Mouse (Mus musculus) lung, adult 2 months (tissue): ENCODE data around the gene Marco.

ENCODE experiments used
- CTCF ChIP-seq: fragments of 200-500 bp; IDR thresholded peaks from 2 replicates; pipeline ENCODE4 v1.5.1; 2011; ENCODE audit warnings: mild to moderate bottlenecking, low read length, control low read depth; ENCODE audit not compliant: insufficient read depth
- POLR2A ChIP-seq: fragments of 200-500 bp; IDR thresholded peaks from 2 replicates; pipeline ENCODE4 v1.6.1; 2011; ENCODE audit warnings: low read depth, mild to moderate bottlenecking, control low read depth, low read length, borderline replicate concordance; ENCODE audit errors: extremely low read depth

DNA sequence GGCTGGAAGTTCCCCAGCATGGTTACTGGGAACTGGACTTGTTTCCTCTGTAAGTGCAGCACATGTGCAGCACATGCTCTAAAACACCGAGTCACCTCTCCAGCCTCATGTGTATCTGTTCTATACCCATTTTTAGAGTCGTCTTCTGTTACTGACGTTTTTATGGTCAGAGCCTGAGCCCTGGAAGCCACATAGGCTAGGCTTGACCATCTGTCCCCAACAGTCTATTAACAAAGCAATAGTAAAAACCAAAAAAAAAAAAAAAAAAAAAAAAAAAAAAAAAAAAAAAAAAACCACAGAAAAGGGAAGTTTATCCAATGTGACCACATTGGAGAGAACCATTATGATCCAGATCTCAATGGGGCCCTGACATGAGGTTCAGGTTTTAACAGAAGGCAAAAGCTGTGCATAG lies 61.6 kb downstream of the Marco start:
- no peak for TF ChIP-seq CTCF
- TF ChIP-seq POLR2A = no peak
